Mouse (Mus musculus): ENCODE data around the gene Gm21858. TPM values are rescaled to one million over a fixed set of nuclear protein-coding genes. Genes with fewer than 3 reads are reported as not detected.

The Gm21858 gene
- total RNA-seq (2023) = not detected

GRCm38 (mm10) chrY:55731456-55731855 is at the start of gene Gm21858:
TSS of gene Gm21858 (plus strand) at chrY:55731756.

